Mouse (Mus musculus) kidney, embryonic 14.5 days (tissue): ENCODE data around the gene Lasp1. TPM values are rescaled to one million over a fixed set of nuclear protein-coding genes. Genes with fewer than 3 reads are reported as not detected.

ENCODE experiments used
- ATAC-seq: fragments of 200-750 bp; cut with Nextera tagmentation; 2 replicates; pipeline ENCODE4 v1.8.0; 2017; ENCODE audit warnings: moderate number of reproducible peaks, mild to moderate bottlenecking, moderate TSS enrichment, moderate library complexity; ENCODE audit not compliant: low FRiP score, low TSS enrichment
- H3K27ac ChIP-seq: fragments of 300-500 bp; sonication (generic); 2 replicates; pipeline ENCODE4 v1.5.1; 2014; ENCODE audit warnings: low read depth, mild to moderate bottlenecking, low read length, moderate library complexity, mixed read lengths
- H3K27me3 ChIP-seq: fragments of 300-500 bp; sonication (generic); 2 replicates; pipeline ENCODE4 v1.6.1; 2014; ENCODE audit warnings: mild to moderate bottlenecking, low read length; ENCODE audit not compliant: control insufficient read depth, insufficient read depth
- H3K36me3 ChIP-seq: fragments of 300-500 bp; sonication (generic); 2 replicates; pipeline ENCODE4 v1.6.1; 2014; ENCODE audit warnings: low read length, mixed read lengths; ENCODE audit not compliant: control insufficient read depth, insufficient read depth
- H3K4me1 ChIP-seq: fragments of 300-500 bp; sonication (generic); 2 replicates; pipeline ENCODE4 v1.6.1; 2014; ENCODE audit warnings: low read length, mixed read lengths; ENCODE audit not compliant: control insufficient read depth, insufficient read depth
- H3K4me2 ChIP-seq: fragments of 300-500 bp; sonication (generic); replicated peaks from 2 replicates; pipeline ENCODE4 v1.6.1; 2014; ENCODE audit warnings: low read depth, mild to moderate bottlenecking, low read length
- H3K4me3 ChIP-seq: fragments of 300-500 bp; sonication (generic); 2 replicates; pipeline ENCODE4 v1.5.1; 2014; ENCODE audit warnings: mild to moderate bottlenecking, low read length
- H3K9ac ChIP-seq: fragments of 300-500 bp; sonication (generic); 2 replicates; pipeline ENCODE4 v1.6.1; 2014; ENCODE audit warnings: low read depth, mild to moderate bottlenecking, low read length, moderate library complexity
- H3K9me3 ChIP-seq: fragments of 300-500 bp; sonication (generic); 2 replicates; pipeline ENCODE4 v1.6.1; 2016; ENCODE audit warnings: low read length; ENCODE audit not compliant: control insufficient read depth
- WGBS: fragments of 180-500 bp; shearing (Covaris S2); extraction: QIAGEN DNeasy Blood & Tissue Kit; methylation state at CpG from one replicate; pipeline ENCODE4 v1.1.7; 2014; 5-methylcytosine and 5-hydroxymethylcytosine counted together
- polyA plus RNA-seq: library from polyadenylated mRNA; unstranded; fragments of >200 nt; fragmentation: Nextera tagmentation; extraction: Ambion mirVana; gene quantifications from 2 replicates; pipeline ENCODE4 v1.2.1, GENCODE M21; 2014

Lasp1 gene
- polyA plus RNA-seq, 1 experiment from 2014 or later: 57.2 TPM

DNA sequence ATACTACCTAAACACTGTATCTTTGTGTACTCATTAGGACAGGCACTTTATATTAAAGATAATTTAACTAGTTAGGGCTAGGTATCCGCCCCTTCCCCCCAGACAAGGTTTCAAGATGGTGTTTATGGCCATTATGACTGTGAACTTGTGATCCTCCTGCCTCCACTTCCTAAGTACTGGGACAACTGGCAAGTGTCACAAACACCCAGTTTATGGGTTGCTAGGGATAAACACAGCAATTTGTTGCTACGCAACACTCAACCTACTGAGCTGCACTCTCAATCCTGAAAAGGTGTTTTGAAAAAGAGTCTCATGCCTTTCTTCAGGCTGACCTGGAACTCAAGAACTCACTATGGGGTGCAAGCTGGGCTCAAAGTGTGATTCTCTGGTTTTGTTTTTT is 78.5 kb downstream of the Lasp1 start:
- WGBS: 57% methylated on average over 2 of the region's 2 CpGs
- Histone ChIP-seq H3K4me3 (no peak overlapping the region), H3K36me3 (no peaks in the 10 kb centered on the region), H3K27ac (no peak overlapping the region), H3K4me1 (no peaks in the 10 kb centered on the region), H3K9ac (no peak overlapping the region), H3K27me3 (no peaks in the 10 kb centered on the region), H3K4me2 (no peak overlapping the region), H3K9me3 (no peaks in the 10 kb centered on the region)
- ATAC-seq: no peak

GRCm38 (mm10) chr11:97880362-97880761 is 81.6 kb downstream of the Lasp1 start:
- Histone ChIP-seq H3K4me1 (no peaks in the 10 kb centered on the region), H3K27ac (no peak overlapping the region), H3K9me3 (no peaks in the 10 kb centered on the region), H3K9ac (no peak overlapping the region), H3K36me3 (no peaks in the 10 kb centered on the region), H3K4me2 (no peak overlapping the region), H3K27me3 (no peaks in the 10 kb centered on the region), H3K4me3 (no peak overlapping the region)
- ATAC-seq: no peak
- 92% methylated on average over 4 of the region's 4 CpGs for WGBS

DNA sequence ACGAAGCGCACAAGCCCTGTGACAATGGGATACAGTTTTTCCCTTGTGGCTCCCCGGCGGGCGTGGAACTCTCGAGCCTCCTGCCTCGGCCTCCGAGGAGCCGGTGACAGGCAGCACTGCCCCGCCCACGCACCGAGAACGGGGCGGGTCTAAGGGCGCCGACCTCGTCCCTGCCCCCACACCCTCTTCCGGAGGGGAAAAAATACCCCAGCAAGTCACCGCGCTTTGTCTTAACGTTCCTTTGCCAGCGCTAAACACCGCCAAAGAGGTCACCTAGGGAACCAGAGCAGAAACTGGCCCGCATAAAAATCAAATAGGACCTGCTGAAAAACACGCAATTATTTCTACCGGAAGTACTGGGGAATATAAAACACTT is 84.7 kb downstream of the Lasp1 start:
- Histone ChIP-seq H3K27ac (peak overlapping the region; percentile 86), H3K4me3 (peak overlapping the region; percentile 56), H3K36me3 (no peaks in the 10 kb centered on the region), H3K9me3 (no peaks in the 10 kb centered on the region), H3K27me3 (no peaks in the 10 kb centered on the region), H3K4me1 (no peaks in the 10 kb centered on the region), H3K9ac (peak overlapping the region; percentile 58), H3K4me2 (peak overlapping the region; percentile 54)
- WGBS: 6% methylated on average over 26 of the region's 26 CpGs
- ATAC-seq: 0 out of 2 replicates have a peak, but pooled peaks have one; percentile 22

GRCm38 (mm10) chr11:97883918-97884600 is 85.3 kb downstream of the Lasp1 start, which contains the start of gene Fbxo47:
TSS of gene Fbxo47 (minus strand) at chr11:97884154.
- Histone ChIP-seq H3K27me3 (no peaks in the 10 kb centered on the region), H3K4me1 (no peaks in the 10 kb centered on the region), H3K27ac (peak within 1 kb of the TSS; percentile 86), H3K9me3 (no peaks in the 10 kb centered on the region), H3K4me2 (peak within 1 kb of the TSS; percentile 54), H3K36me3 (no peaks in the 10 kb centered on the region), H3K4me3 (peak within 1 kb of the TSS; percentile 56), H3K9ac (peak within 1 kb of the TSS; percentile 58)
- under 1% methylated on average over 37 of the region's 37 CpGs for WGBS
- ATAC-seq: peak; percentile 97

DNA sequence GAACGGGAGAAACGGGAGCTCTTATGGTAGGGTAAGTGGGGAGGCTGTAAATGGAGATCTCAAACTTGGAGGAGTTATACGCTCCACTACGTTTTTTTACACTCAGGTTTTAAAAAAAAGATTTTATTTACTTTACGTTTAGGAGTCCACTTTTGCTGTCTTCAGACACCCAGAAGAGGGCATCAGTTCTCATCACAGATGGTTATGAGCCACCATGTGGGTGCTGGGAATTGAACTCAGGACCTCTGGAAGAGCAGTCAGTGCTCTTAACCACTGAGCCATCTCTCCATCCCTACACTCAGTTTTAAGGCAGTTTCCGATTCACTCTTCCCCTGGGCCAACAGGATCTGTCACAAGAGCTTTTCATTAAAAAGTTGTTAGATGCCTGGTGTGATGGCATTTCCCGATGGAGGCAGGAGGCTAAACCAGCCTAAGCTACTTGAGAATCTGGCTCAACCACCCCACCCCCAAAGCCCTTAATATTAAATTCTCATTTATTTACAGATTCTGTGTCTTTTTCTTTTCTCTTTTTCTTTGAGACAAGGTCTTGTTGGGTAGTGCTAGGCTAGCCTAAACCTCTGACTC is 85.9 kb downstream of the Lasp1 start:
- H3K4me2 ChIP-seq: peak overlapping the region; percentile 54
- peak overlapping the region; percentile 58 for H3K9ac ChIP-seq
- H3K27me3 ChIP-seq: no peaks in the 10 kb centered on the region
- peak overlapping the region; percentile 56 for H3K4me3 ChIP-seq
- H3K36me3 ChIP-seq: no peaks in the 10 kb centered on the region
- ATAC-seq: 0 out of 2 replicates have a peak, but pooled peaks have one; percentile 3
- H3K9me3 ChIP-seq: no peaks in the 10 kb centered on the region
- 29% methylated on average over 7 of the region's 7 CpGs for WGBS
- peak overlapping the region; percentile 86 for H3K27ac ChIP-seq
- no peaks in the 10 kb centered on the region for H3K4me1 ChIP-seq

GRCm38 (mm10) chr11:97885296-97885915 is 86.6 kb downstream of the Lasp1 start:
- H3K9ac ChIP-seq: no peak overlapping the region
- H3K4me1 ChIP-seq: no peaks in the 10 kb centered on the region
- H3K9me3 ChIP-seq: no peaks in the 10 kb centered on the region
- H3K27ac ChIP-seq: no peak overlapping the region
- H3K36me3 ChIP-seq: no peaks in the 10 kb centered on the region
- 88% methylated on average over 2 of the region's 2 CpGs for WGBS
- H3K4me3 ChIP-seq: no peak overlapping the region
- 0 out of 2 replicates have a peak overlapping the region, but pooled peaks have one; percentile 54 for H3K4me2 ChIP-seq
- H3K27me3 ChIP-seq: no peaks in the 10 kb centered on the region
- no peak for ATAC-seq

Other genes starting within 250 kb of the Lasp1 start
- gene Srcin1, start 222.8 kb upstream of the Lasp1 start, polyA plus RNA-seq: 0.97 and 1.1 TPM in 2 replicates
- 6.3 and 6.9 TPM in 2 replicates for gene Epop, start 169.3 kb upstream of the Lasp1 start, polyA plus RNA-seq
- 5.7 and 10.0 TPM in 2 replicates for gene Mllt6, start 135.6 kb upstream of the Lasp1 start, polyA plus RNA-seq
- 30.5 and 34.2 TPM in 2 replicates for gene Cisd3, start 113.2 kb upstream of the Lasp1 start, polyA plus RNA-seq
- 19.3 and 23.1 TPM in 2 replicates for gene Pcgf2, start 98.5 kb upstream of the Lasp1 start, polyA plus RNA-seq
- gene Psmb3, start 95.6 kb upstream of the Lasp1 start, polyA plus RNA-seq: 525 and 539 TPM in 2 replicates
- 1.9 and 2.6 TPM in 2 replicates for gene Pip4k2b, start 54.3 kb upstream of the Lasp1 start, polyA plus RNA-seq
- 12.6 and 13.7 TPM in 2 replicates for gene Cwc25, start 32.4 kb upstream of the Lasp1 start, polyA plus RNA-seq
- gene 1700001P01Rik, start 23.1 kb upstream of the Lasp1 start, polyA plus RNA-seq: 0.56 TPM in 1 of 2 replicates, not detected in the other
- 695 and 947 TPM in 2 replicates for gene Rpl23, start 16.6 kb upstream of the Lasp1 start, polyA plus RNA-seq
- gene B230217C12Rik, start 41.8 kb downstream of the Lasp1 start, polyA plus RNA-seq: 8.6 and 11.3 TPM in 2 replicates
- 0.33 and 0.47 TPM in 2 replicates for gene Fbxo47, start 85.2 kb downstream of the Lasp1 start, polyA plus RNA-seq
- gene Plxdc1, start 187.4 kb downstream of the Lasp1 start, polyA plus RNA-seq: 0.69 and 1.7 TPM in 2 replicates
- gene Arl5c, start 197.2 kb downstream of the Lasp1 start, polyA plus RNA-seq: 9.3 and 16.2 TPM in 2 replicates
- gene Cacnb1, start 224.0 kb downstream of the Lasp1 start, polyA plus RNA-seq: 11.7 and 12.3 TPM in 2 replicates
- 1,236 and 1,648 TPM in 2 replicates for gene Rpl19, start 227.7 kb downstream of the Lasp1 start, polyA plus RNA-seq